Mouse (Mus musculus): ENCODE results near the gene Kcnk3. TPM values are rescaled to one million over a fixed set of nuclear protein-coding genes. Genes with fewer than 3 reads are reported as not detected.

Gene Kcnk3
- polyA plus RNA-seq, 1 experiment from 2014 or later = 0.68 TPM

DNA sequence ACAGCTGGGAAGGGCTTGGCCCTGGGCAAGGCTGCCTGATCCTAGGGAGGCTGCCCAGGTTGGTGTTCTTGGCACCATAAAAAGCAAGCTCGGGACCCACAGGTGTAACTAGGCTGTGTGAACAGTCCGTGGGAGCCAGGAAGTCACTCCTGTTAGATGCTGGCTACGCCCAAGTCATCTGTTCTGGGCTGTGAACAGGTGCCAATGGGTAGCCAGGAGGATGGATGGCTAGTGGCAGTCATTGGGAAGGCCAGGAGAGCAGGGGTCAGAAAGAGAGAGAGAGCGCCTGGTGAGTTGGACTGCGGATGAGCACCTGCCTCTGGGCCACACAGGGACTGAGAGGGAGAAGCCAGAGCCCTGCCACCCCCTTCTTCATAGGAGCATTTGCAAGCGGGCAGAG is 17.7 kb downstream of the Kcnk3 start:
- Histone ChIP-seq H3K27me3 (0 out of 2 replicates have a peak, but pooled peaks cover 6% of the 10 kb centered on the region), H3K27ac (no peak overlapping the region), H3K4me1 (peaks cover 5% of the 10 kb centered on the region; the same call in 1 of the 2 replicates), H3K9me3 (no peaks in the 10 kb centered on the region), H3K36me3 (no peaks in the 10 kb centered on the region), H3K4me2 (no peak overlapping the region), H3K4me3 (no peak overlapping the region), H3K9ac (no peak overlapping the region)
- WGBS = 74% methylated on average over 6 of the region's 6 CpGs
- ATAC-seq (ENCODE audit: insufficient number of reproducible peaks, low FRiP score, low TSS enrichment, low read depth) = no peak

DNA sequence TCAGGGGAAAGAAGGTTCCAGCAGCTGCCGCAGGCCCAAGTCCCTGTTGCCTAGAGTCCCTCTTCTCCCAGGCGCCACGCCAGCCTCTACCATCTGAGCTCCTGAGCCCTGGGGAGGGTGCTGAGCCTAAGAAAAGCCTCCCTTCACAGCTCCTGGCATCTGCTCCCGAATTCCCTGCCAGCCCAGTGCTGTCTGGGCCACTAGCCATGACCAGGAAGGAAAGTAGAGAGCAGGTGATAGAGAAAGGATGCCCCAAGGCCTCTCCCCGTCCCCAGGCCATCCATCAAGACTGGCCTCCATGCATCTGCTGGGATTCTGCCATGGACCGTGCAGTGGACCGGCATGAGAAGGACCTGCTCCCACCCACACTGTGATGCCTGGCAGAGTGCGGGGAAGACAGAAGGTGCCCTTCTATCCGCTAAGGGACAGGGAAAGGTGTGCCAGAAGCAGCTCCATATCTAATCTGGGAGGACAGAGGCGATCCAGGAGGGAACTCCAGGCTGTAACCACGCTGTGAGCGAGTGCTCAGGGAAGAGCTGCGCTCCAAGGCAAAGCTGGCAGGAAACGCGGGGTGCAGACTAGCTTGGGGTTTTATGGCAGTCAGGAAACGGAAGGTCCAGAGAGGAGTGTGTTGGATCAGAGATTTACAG is 18.6 kb downstream of the Kcnk3 start:
- Histone ChIP-seq H3K36me3 (no peaks in the 10 kb centered on the region), H3K9ac (no peak overlapping the region), H3K4me1 (peaks cover 8% of the 10 kb centered on the region; the same call in 1 of the 2 replicates), H3K4me2 (no peak overlapping the region), H3K27ac (no peak overlapping the region), H3K9me3 (no peaks in the 10 kb centered on the region), H3K4me3 (no peak overlapping the region), H3K27me3 (0 out of 2 replicates have a peak, but pooled peaks cover 6% of the 10 kb centered on the region)
- ATAC-seq (ENCODE audit: insufficient number of reproducible peaks, low FRiP score, low TSS enrichment, low read depth) = no peak
- 61% methylated on average over 16 of the region's 16 CpGs for WGBS

DNA sequence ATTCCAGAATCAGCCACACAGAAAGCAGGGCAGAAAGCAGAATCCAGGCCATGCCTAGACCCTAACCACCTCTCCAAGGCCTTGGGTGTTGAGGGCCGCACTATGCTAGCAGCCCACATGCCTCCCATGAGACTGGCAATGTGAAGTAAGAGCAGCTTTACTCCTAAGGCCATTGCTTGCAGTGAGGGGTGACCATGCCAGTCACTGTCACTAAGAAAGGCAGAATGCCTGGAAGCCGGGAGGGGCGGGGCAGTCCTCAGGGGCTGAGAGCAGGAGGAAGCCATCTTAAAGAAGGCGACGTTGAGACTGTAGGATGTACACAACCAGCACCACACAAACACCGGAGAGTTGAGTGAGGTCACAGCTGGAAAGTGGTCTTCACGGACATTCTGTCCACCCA is 21.1 kb downstream of the Kcnk3 start:
- Histone ChIP-seq H3K36me3 (no peaks in the 10 kb centered on the region), H3K4me3 (no peak overlapping the region), H3K27me3 (0 out of 2 replicates have a peak, but pooled peaks cover 3% of the 10 kb centered on the region), H3K4me2 (no peak overlapping the region), H3K4me1 (peaks cover 12% of the 10 kb centered on the region), H3K9ac (no peak overlapping the region), H3K27ac (no peak overlapping the region), H3K9me3 (no peaks in the 10 kb centered on the region)
- WGBS = 85% methylated on average over 7 of the region's 7 CpGs
- ATAC-seq (ENCODE audit: insufficient number of reproducible peaks, low FRiP score, low TSS enrichment, low read depth) = no peak

DNA sequence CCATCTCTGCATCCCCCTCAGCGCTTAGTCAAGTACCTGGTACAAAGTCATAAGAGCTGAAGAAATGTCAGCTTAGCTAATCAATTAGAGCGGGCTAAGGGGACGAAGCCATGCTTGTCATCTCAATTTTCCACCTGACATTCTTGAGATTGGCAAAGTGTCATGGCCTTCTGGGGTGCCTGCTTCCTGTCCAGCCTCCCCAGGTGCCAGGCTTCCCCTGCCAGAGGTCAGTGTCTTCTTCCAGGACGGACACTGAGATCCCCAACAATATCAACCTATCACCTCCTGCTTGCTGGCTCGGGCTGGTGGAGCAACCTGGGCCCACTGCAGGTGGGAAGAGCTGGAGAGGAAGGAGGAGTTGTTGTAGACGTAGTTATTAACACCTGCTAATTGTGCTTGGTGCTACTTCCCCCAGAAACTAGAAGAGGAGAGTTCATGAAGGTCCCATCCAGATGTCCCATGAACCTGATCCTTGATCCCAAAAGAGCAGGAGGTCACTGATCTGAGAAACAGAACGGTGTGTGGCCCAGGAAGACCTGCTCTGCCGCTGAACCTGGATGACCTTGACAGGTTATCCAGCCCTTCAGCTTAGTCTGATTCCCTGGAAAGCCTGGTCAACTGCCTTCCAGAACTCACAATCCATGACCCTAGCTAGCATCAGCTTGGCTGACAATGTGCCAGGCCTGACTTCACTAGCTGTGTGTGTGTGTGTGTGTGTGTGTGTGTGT is 22.1 kb downstream of the Kcnk3 start:
- Histone ChIP-seq H3K9ac (no peak overlapping the region), H3K4me1 (peaks cover 20% of the 10 kb centered on the region), H3K27ac (no peak overlapping the region), H3K4me3 (no peak overlapping the region), H3K27me3 (no peaks in the 10 kb centered on the region), H3K4me2 (no peak overlapping the region), H3K36me3 (no peaks in the 10 kb centered on the region), H3K9me3 (no peaks in the 10 kb centered on the region)
- no peak for ATAC-seq (ENCODE audit: insufficient number of reproducible peaks, low FRiP score, low TSS enrichment, low read depth)
- 85% methylated on average over 8 of the region's 8 CpGs for WGBS

DNA sequence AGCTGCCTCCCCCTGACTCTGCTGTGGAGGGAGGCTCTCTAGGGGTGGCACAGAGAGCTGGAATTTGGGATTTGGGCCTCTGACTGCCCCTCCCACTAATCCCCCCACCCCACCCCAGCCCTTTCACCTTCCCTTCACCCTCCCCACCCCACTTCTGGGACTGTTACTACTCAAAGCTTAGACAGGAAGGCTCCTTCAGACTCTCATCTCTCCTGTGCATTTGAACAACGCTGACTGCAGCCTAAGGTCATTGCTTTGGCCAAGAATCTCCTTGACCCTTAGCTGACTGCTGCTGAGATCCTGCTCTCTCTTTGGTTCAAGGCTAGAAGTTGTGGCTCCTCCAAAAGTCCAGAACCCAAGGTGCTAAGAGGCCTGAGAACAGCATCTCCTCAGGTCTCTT is 23.1 kb downstream of the Kcnk3 start:
- peaks cover 23% of the 10 kb centered on the region for H3K4me1 ChIP-seq
- H3K36me3 ChIP-seq = no peaks in the 10 kb centered on the region
- H3K4me2 ChIP-seq = no peak overlapping the region
- no peak overlapping the region for H3K4me3 ChIP-seq
- H3K27ac ChIP-seq = no peak overlapping the region
- ATAC-seq (ENCODE audit: insufficient number of reproducible peaks, low FRiP score, low TSS enrichment, low read depth) = no peak
- no peak overlapping the region for H3K9ac ChIP-seq
- 72% methylated on average over 1 of the region's 1 CpGs for WGBS
- no peaks in the 10 kb centered on the region for H3K9me3 ChIP-seq
- H3K27me3 ChIP-seq = no peaks in the 10 kb centered on the region

DNA sequence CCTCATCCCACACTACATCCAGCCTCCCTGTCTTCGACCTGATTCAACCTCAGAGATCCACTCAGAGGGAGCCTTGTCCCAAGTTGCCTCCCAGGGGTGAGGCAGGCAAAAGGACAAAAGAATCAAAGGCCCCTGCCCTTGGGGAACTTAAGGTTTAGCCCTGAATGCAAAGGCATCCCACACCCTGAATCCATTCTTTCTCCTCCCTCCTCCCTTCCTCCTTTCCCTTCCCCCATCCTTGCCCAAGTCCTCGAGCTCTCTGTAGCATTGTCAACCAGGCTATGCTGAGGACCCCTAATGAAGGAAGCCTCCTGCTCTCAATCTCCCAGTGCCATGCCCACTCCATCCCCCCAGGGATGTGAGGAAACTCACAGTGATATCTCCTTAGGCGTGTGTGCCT is 23.7 kb downstream of the Kcnk3 start:
- H3K36me3 ChIP-seq = no peaks in the 10 kb centered on the region
- no peaks in the 10 kb centered on the region for H3K27me3 ChIP-seq
- H3K27ac ChIP-seq = no peak overlapping the region
- H3K4me2 ChIP-seq = no peak overlapping the region
- H3K9ac ChIP-seq = no peak overlapping the region
- no peaks in the 10 kb centered on the region for H3K9me3 ChIP-seq
- H3K4me3 ChIP-seq = no peak overlapping the region
- no peak for ATAC-seq (ENCODE audit: insufficient number of reproducible peaks, low FRiP score, low TSS enrichment, low read depth)
- peaks cover 20% of the 10 kb centered on the region for H3K4me1 ChIP-seq
- 45% methylated on average over 3 of the region's 3 CpGs for WGBS

DNA sequence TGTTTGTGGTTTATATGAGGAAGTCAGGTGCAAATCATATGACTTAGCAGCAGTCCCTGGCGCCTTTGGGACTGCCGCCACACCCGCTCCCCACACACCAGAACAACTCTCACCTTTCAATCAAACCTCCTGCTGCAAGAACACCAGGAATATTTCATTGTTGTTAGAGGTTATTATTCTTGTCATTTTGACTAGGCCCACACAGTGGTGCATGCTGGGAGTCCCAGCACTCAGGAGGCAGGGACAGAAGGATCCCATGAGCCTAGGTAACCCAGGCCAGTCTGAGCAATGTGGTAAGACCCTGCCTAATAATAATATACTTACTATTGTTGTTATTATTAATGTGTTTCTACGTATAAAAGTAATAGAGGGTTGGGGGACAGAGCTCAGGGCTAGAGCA is 24.6 kb downstream of the Kcnk3 start:
- peaks cover 22% of the 10 kb centered on the region for H3K4me1 ChIP-seq
- no peak overlapping the region for H3K9ac ChIP-seq
- H3K4me2 ChIP-seq = no peak overlapping the region
- 86% methylated on average over 4 of the region's 4 CpGs for WGBS
- no peaks in the 10 kb centered on the region for H3K9me3 ChIP-seq
- no peaks in the 10 kb centered on the region for H3K27me3 ChIP-seq
- no peak overlapping the region for H3K27ac ChIP-seq
- H3K36me3 ChIP-seq = no peaks in the 10 kb centered on the region
- no peak overlapping the region for H3K4me3 ChIP-seq
- ATAC-seq (ENCODE audit: insufficient number of reproducible peaks, low FRiP score, low TSS enrichment, low read depth) = no peak

DNA sequence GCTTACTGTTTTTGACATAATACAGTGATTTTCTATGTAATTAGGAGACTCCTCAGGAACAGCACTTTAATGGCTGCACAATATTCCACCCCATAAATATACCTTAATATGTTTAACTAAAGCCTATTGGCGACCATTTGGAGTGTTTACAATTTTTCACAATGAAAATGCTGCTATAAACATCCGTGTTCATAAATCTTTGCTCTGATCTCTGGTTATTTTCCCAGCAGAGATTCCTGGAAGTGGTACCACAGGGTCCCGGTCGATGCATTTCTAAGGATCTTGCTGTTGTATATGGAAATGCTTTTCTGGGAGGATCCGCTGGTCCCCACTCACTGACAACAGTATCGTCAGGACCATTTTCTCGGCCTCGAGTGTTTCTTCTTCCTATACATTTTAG is 25.3 kb downstream of the Kcnk3 start:
- H3K4me1 ChIP-seq = peaks cover 25% of the 10 kb centered on the region
- 76% methylated on average over 8 of the region's 8 CpGs for WGBS

DNA sequence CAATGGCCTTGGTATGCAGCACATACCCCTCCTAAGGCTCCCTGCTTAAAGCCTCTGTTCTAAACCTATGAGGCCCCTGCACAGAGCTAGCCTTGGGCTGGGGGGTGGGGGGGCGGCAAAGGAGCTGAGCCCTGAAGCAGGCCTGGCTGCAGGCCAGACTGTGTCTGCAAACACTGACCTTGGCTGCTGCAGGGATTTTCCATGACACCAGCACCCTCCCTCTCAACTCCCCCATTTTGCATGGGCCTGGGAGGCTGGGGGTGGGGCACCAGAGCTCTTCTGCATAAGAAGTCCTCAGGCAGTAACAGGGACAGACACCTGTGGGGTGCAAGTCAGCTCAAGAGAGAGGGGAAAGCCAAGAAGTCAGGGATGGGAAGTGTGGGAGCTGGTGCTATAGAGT is 26.3 kb downstream of the Kcnk3 start:
- Histone ChIP-seq H3K27ac (no peak overlapping the region), H3K4me2 (no peak overlapping the region), H3K9ac (no peak overlapping the region), H3K36me3 (no peaks in the 10 kb centered on the region), H3K27me3 (peaks cover 10% of the 10 kb centered on the region; the same call in 1 of the 2 replicates), H3K4me1 (peaks cover 25% of the 10 kb centered on the region), H3K4me3 (no peak overlapping the region), H3K9me3 (no peaks in the 10 kb centered on the region)
- WGBS = 13% methylated on average over 1 of the region's 1 CpGs
- peak; percentile 64 for ATAC-seq (ENCODE audit: insufficient number of reproducible peaks, low FRiP score, low TSS enrichment, low read depth)

More for the DNA sequence above, 25.3 kb downstream of the Kcnk3 start:
- Histone ChIP-seq H3K27me3 (peaks cover 6% of the 10 kb centered on the region; the same call in 1 of the 2 replicates), H3K9ac (no peak overlapping the region), H3K4me3 (no peak overlapping the region), H3K9me3 (no peaks in the 10 kb centered on the region), H3K27ac (no peak overlapping the region), H3K36me3 (no peaks in the 10 kb centered on the region), H3K4me2 (no peak overlapping the region)
- no peak for ATAC-seq (ENCODE audit: insufficient number of reproducible peaks, low FRiP score, low TSS enrichment, low read depth)

DNA sequence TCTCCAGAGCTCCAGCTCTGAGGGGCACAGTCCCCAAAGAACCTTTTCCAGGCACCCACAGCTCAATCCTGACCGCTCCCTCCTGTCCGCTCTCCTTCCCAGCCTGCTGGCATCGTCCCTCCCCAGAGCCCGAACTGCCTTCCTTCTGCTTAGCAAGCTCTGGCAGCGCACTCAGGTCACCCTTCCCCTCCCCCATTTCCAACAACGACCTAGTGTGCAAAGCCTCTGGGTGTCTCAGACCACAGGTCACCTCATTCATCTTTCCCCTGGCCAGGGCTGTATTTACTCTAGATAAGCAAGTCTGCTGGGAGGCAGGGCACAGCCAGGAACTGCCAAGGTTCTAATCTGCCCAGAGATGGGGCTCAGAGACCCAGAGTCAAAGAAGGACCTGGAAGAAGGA is 27.4 kb downstream of the Kcnk3 start:
- Histone ChIP-seq H3K36me3 (no peaks in the 10 kb centered on the region), H3K9me3 (no peaks in the 10 kb centered on the region), H3K27me3 (peaks cover 15% of the 10 kb centered on the region), H3K4me1 (peaks cover 25% of the 10 kb centered on the region), H3K4me3 (no peak overlapping the region), H3K4me2 (no peak overlapping the region), H3K27ac (no peak overlapping the region), H3K9ac (no peak overlapping the region)
- 44% methylated on average over 6 of the region's 6 CpGs for WGBS
- no peak for ATAC-seq (ENCODE audit: insufficient number of reproducible peaks, low FRiP score, low TSS enrichment, low read depth)

DNA sequence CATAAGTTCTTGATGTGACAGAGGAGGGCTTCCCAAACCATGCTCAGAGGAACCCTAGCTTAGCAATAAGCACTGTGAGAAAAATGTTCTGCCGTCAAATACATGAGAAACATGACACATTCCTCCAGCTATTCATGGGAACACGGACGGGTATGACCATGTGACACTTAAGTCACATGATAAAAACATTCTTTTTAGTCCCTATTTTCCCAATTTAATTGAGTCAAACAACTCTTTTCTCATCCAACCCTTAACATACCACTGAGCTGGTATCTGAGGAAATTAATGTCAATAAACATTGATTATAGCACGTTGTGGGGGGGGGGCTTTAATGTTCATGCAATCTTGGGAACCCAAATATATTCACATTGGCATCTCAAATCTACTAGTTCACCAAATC is 27.8 kb downstream of the Kcnk3 start:
- peaks cover 25% of the 10 kb centered on the region for H3K4me1 ChIP-seq
- no peak for ATAC-seq (ENCODE audit: insufficient number of reproducible peaks, low FRiP score, low TSS enrichment, low read depth)
- H3K27me3 ChIP-seq = peaks cover 19% of the 10 kb centered on the region
- WGBS = 71% methylated on average over 4 of the region's 4 CpGs
- no peak overlapping the region for H3K9ac ChIP-seq
- H3K27ac ChIP-seq = no peak overlapping the region
- no peaks in the 10 kb centered on the region for H3K36me3 ChIP-seq
- H3K4me2 ChIP-seq = no peak overlapping the region
- no peaks in the 10 kb centered on the region for H3K9me3 ChIP-seq
- H3K4me3 ChIP-seq = no peak overlapping the region

DNA sequence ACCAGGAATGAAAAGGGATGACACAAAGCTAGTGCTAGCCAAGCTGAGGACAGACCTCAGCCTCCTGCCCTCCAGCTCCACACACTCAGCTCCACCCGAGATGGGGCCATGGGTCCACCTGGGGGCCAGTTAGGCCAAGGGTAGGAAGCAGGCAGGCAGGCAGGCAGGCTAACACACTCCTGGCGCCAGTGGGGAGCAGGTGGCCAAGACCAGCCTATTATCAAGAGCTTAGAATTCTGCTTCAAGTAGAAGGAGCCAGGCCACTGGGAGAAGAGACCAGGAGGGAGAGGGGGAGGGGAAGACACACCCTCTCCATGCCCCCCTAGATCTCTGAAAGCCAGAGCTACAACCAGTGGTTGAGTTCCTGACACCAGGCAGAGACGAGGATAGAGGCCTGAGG is 28.7 kb downstream of the Kcnk3 start:
- Histone ChIP-seq H3K4me2 (no peak overlapping the region), H3K36me3 (no peaks in the 10 kb centered on the region), H3K9ac (no peak overlapping the region), H3K4me3 (no peak overlapping the region), H3K27ac (no peak overlapping the region), H3K9me3 (no peaks in the 10 kb centered on the region), H3K4me1 (peaks cover 21% of the 10 kb centered on the region), H3K27me3 (peaks cover 27% of the 10 kb centered on the region)
- no peak for ATAC-seq (ENCODE audit: insufficient number of reproducible peaks, low FRiP score, low TSS enrichment, low read depth)
- 19% methylated on average over 3 of the region's 3 CpGs for WGBS
